Mouse (Mus musculus): ENCODE measurements around the gene Gramd1c.

Gramd1c gene

DNA sequence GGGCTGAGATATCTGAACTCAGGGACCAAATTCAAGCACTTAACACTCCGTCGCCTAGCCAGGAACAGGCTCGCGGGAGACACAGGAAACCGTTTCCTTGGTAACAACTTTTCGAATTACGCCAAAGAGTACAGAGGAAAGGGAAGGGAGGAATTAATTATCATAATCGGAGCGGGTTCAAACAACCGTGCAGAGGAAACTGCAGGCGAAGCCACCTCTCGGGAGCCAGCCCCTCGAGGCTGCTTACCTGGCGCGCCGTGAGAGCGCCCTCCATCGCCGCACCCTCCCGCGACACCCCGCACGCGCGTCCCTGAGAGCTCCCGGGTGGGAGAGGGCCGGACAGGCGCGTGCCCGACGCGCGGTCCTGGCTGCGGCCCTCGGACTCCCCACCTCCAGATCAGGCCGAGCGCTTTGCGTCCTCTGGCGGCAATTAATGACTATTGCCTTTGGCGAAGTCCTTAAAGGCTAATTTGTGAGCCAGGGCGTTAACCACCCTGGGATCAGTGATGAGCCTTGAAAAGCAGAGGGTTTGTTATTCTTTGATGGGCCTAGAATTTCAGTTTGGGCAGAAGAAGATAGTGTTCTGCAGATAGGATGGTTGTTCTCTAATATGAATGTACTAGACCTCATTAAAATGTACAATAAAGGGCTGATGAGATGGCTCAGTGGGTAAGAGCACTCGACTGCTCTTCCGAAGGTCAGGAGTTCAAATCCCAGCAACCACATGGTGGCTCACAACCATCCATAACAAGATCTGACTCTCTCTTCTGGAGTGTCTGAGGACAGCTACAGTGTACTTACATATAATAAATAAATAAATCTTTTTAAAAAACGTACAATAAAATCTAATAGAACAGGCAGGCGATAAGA is at the start of gene Gramd1c:
Gene Gramd1c, minus strand, starts transcription at position 321 of the 870 bp plus-strand sequence.
- DNase-seq = peak; percentile 42

DNA sequence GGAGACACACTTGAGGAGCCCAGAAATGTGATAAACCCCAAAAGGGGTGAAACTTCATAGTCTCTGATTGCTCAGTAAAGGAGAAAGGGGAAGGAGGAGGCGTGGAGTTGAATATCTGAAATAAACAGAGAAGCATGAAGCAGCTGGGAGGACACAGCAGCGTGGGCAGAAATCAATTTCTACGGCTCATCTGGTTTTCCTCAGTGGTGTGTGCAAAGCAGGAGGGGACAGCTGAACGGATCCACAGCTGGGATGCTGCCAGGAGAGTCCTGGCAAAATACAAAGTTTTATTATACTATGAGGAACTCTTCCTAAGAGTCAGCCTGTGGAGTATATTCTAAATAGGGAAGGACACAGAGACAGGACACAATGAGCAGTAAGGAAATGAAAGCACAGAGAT is 45.9 kb upstream of the Gramd1c start:
- no peak for DNase-seq

DNA sequence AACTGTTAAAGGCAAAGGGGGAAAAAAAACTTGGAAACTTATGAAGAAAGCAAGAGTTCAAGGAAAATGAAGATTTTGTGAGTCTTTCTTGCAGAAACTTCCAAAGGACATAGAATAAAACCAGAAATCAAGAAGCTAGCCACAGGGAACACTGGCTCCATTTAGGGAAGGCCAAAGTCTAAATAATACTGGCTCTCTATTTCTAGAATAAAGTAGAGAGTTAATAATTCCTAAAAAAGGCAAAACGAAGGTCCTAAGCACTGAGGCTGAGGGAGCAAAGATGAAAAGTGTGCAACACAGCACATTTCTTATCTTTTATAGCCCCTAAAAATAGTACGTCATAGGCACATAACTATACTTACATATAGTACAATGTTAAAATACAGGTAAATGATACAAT is 42.1 kb upstream of the Gramd1c start:
- DNase-seq = no peak

GRCm38 (mm10) chr16:44103806-44104766 is 40.9 kb upstream of the Gramd1c start:
- DNase-seq = no peak

GRCm38 (mm10) chr16:44102925-44103324 is 39.8 kb upstream of the Gramd1c start:
- no peak for DNase-seq

DNA sequence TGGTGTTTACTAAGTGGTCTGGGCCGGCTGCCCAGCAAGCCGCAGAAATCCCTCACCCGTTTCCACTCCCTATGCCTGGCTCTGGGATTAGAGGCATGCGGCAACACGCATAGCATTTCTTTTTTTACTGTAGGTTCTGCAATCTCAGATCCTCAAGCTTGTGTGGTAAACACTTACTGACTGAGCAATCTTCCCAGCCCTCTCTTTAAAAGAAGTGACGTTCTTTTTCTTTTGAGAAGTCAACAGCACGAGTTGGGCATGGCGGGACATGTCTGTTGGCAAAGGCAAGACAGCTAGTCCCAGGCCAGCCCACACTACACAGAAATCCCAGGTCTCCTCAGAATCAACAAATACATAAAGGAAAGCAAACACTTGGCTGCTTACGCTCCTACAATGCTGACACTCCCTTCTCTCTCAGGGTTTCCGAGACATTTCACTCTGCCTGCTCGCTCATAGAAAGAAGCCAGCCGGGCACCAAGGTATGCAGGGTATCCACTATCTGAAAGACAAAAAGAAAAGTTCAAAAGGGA is 38.1 kb upstream of the Gramd1c start:
- DNase-seq = no peak

DNA sequence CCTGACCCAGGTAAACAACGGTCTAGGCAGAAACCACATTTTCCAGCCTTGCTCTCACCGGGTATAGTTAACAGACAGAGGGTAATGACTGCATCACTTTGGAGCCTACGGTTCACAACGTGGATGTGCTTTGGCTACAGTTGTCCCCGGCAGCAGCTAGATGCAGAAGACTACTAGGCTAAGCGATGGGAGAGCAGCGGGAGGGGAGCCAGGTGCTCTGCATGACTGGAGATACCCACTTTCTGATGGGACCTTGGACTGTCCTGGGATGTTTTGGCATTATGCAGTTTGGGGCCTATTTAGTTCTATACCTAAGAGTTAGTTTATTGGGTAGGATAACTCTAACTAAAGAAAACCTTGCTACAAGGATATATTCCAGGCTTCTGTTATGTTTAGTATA is 36.2 kb upstream of the Gramd1c start:
- DNase-seq = no peak

DNA sequence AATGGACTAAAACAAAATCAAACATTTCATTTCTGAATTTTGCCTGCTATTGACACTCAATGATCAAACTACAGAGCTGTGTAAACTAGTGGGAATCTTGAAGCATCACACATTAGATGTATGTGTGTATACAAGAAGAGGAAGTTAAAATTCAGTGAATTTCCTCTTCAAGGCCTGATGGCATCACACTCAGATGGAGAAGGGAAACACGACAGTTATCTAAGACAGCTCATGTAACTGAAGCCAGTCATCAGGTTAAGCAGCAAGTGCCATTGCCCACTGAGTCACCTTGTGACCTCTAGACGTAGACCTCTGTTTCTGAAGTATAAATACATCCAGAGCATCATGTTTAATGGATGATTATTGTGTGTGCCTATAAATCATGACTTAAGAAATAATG is 24.5 kb upstream of the Gramd1c start:
- no peak for DNase-seq

DNA sequence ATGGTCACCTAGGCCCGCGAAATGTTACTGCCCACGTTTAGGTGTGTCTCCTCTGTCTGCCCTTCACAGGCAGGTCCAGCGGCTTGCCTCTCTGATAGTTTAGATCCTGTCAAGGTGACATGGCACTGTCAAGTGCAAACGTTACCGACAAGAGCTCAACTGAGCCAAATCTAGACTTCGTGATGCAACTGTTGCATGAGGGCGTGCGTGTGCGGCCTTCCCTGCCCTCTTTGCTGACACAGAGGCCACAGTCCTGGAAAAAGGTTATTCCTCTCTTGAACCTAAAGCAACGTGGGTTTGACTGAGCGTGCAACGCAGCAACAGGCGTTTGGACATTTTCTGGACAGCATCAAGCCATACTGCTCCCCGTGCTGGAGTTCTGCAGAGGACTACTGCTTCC is 1.8 kb downstream of the Gramd1c start:
- no peak for DNase-seq

- no peak for DNase-seq
Observed at GRCm38 (mm10) chr16:44060604-44061286, 2.4 kb downstream of the Gramd1c start.

DNA sequence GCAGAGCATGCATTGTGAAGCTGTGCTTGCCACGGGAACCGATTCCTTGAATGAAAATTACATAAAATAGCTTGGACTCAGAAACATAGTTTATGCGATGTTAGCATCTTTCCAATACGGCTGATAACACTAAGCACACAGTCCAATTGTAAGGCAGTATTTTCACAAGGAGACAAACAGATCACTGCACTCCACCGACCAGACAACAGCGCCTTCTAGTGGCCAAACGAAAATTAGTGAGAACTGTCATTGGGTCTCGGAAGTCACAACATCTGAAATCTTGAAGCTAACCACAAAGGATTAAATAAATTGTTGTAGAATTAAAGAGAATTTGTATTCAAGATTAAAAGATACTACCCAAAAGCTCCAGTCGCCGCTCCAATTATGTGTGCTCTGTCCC is 4.4 kb downstream of the Gramd1c start:
- DNase-seq = peak; percentile 61

- no peak for DNase-seq
Observed at GRCm38 (mm10) chr16:44055766-44056165, 7.4 kb downstream of the Gramd1c start.

GRCm38 (mm10) chr16:44053265-44053664 is 9.9 kb downstream of the Gramd1c start:
- no peak for DNase-seq

DNA sequence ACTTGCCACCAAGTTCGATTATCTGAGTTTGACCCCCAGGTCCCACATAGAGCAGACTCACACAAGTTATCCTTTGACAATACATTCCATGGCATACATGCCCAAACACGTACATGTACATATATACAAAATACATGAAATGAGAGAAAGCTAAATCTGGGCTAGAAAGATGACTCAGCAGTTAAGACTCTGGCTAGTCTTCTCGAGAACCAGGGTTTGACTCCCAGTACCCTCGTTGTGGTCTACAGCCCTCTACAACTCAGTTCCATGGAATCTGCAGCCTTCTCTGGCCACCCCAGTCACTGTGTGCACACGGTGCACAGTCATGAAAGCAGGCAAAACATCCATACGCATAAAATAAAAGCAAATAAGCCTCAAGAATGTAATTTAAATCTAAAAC is 10.8 kb downstream of the Gramd1c start:
- no peak for DNase-seq

DNA sequence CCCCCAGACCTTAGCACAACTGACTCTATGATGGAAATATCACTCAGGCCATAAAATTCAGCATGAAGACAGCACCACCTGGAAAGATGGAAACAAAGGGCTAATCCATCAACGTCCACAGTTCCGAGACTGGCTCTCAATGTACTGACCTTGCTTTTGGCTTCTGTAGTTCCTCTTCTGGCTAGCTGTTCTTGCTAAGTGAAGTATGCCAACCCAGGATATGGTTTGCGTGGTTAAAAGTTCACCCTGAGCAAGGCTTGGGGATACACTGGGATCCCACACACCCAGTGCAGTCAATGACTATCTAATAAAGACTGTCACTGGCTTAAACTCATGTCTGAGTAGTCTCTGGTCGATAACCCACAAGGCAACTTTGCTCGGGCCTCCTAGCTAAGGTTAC is 13.0 kb downstream of the Gramd1c start:
- DNase-seq = no peak

DNA sequence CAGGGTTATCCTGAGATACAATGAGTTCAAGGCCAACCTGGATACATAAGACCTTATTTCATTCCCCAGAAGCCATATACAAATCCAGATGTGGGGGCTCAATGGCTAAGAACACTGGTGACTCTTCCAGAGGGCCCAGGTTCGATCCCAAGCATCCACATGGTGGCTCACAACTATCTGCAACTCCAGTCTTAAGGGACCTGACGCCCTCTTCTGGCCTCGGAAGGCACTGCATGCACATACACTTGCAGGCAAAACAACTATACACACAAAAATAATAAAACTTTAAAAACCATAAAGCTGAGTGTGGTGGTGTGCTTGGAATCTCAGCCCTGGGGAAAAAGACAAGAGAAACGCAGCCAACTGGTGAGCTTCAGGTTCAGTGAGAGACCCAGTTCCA is 24.0 kb downstream of the Gramd1c start:
- no peak for DNase-seq

GRCm38 (mm10) chr16:44035221-44035620 is 27.9 kb downstream of the Gramd1c start:
- DNase-seq = no peak

- DNase-seq = no peak
Observed at GRCm38 (mm10) chr16:44033365-44033764, 29.8 kb downstream of the Gramd1c start.

DNA sequence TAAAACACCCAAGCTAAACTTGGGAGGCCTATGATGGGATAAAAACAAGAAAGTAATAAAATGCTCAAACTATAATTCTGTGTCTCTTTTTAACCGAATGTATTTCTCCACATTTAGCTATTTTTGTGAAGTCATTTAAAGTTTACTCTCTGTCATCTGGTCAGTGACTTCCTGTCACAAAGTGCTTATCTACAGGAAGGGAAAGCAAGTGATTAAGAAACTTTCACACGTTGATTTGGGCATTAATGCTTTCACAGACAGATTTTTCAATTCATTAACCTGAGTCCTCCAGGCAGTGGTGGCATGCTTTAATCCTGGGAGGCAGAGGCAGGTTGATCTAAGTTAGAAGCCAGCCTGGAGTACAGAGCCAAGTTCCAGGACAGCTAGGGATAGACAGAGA is 33.9 kb downstream of the Gramd1c start:
- DNase-seq = no peak

DNA sequence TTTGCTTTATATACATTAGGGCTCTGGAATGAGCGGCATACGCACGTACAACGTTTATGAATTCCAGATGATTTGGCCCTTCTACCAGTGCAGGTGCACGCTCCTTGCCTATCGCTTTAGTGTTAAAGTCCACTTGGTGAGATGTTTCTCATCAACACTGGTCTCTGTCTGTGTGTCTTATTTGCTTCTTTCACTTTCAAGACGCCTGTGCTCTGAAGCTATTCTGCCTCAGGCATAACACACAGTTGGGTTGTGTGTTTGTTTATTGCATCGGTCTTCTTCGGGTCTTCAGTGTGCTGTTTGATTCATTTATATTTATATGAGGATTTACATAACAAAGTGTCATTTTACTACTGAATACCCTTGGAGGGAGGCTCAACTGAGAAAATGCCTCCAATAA is 36.3 kb downstream of the Gramd1c start:
- no peak for DNase-seq

DNA sequence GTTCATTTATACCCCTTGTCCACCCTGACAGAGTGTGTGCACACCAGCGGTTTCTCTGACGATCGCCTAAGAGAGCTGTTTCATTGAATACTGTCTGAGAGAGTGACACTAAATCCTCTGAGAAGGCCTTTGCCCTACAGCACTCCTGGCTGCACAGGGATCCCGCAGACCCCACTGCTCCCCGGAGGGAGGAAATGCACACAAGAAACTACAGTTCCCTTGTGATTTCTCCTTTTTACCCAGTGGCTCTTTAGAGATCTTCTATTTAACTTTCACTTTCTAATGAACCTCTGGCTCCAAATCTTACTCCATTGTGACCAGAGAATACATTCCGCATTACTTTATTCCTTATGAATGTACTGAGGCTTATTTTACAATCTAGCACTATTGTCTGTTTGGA is 36.9 kb downstream of the Gramd1c start:
- no peak for DNase-seq

DNA sequence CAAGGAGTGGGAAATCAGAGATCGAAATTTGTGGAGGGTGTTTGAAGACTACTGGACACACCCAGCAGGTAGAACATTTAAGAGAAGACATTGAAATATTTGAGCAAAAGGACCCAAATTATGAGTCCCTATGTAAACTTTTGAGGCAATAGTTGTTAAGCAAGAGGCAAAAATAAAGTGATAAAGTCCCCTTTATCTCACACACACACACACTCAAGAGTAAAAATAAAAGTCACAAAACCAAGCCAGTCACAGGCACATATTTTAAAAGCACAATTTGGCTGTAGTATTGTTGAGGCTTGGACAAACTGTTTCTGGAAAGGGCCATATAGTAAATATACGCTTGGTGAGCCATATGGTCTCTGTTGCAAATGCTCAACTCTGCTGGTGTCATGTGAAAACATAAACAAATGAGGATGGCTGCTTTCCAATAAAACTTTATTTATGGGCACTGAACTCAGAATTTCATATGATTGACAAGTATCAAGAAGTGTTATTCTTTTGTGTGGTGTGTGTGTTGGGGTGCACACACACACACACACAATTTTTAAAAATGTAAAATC is 44.1 kb downstream of the Gramd1c start:
- no peak for DNase-seq

DNA sequence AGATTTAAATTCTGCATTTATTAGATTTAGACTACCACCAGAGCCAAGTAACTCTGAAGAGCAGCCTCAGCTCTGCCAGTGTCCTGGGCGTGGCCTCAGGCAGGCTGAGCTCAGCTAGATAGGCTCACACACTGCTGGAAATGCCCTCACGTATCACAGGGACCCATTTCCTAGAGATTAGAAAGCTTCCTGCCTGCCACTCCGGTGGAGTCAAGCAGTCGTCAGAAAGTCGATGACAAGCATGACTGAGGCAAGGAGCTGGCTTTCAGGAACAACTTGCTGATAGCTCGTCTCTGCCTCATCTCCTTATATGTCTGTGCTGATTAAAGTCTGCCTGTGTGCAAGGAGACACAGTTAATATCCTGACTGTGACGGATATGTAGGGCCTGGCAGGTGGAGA is 44.8 kb downstream of the Gramd1c start:
- DNase-seq = no peak
